Mouse (Mus musculus) urinary bladder, adult 2 months (tissue): ENCODE data around the gene Wdcp. TPM values are rescaled to one million over a fixed set of nuclear protein-coding genes. Genes with fewer than 3 reads are reported as not detected.

Experiments used
- polyA plus RNA-seq: library from polyadenylated mRNA; depleted of rRNA; stranded (reverse); fragments of >200 nt; gene quantifications from 2 replicates; pipeline ENCODE4 v1.2.3, GENCODE M21; 2012; rRNA removed

The Wdcp gene
- polyA plus RNA-seq, 1 experiment: 8.9 TPM

Other genes with a start within 250 kb of the Wdcp start
- 0.34 and 0.59 TPM in 2 replicates for gene Fam228a, start 104.9 kb upstream of the Wdcp start, polyA plus RNA-seq
- 0.70 and 0.99 TPM in 2 replicates for gene Pfn4, start 74.3 kb upstream of the Wdcp start, polyA plus RNA-seq
- gene Fam228b, start 74.0 kb upstream of the Wdcp start, polyA plus RNA-seq: 1.5 and 2.6 TPM in 2 replicates
- gene Sf3b6, start 25.8 kb upstream of the Wdcp start, polyA plus RNA-seq: 158 and 175 TPM in 2 replicates
- gene Fkbp1b, start 1.7 kb upstream of the Wdcp start, polyA plus RNA-seq: 9.5 and 9.8 TPM in 2 replicates
- 1.1 TPM in 2 replicates for gene Mfsd2b, start 31.1 kb downstream of the Wdcp start, polyA plus RNA-seq
- 16.2 and 19.0 TPM in 2 replicates for gene Ubxn2a, start 64.4 kb downstream of the Wdcp start, polyA plus RNA-seq
- 7.8 and 8.2 TPM in 2 replicates for gene Atad2b, start 74.0 kb downstream of the Wdcp start, polyA plus RNA-seq